Comparison of ENCODE assay signal across 19 mouse cellular contexts in the genomic region with DNA sequence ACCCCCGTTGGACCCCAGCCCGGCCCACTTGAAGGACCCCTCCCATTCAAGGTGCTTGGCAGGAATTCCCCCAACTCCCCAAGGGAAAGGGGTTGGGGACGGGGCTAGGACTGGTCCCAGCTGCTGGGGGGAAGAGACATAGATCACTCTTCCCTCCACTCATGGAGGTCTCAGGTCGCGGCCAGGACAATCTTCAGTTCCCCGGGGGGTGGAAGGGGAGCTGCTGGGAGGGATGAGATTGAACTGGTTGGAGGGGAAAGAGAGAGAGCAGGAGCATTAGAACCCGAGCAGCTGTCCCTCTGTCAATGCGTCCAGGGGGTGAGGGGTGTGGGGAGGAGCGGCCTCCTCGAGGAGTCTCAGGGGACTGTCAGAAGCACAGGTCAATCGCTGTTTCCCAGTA. TPM values are rescaled to one million over a fixed set of nuclear protein-coding genes. Genes with fewer than 3 reads are reported as not detected.
DNase-seq lines count a peak whose midpoint lies in the region; ATAC-seq and TF ChIP-seq lines count a peak whose summit lies in the region.
"Had no signal": no experiment of that assay in that cellular context is flagged by ENCODE, and none has a peak within 500 bp of the region (broad histone marks: within the 10 kb centered on the region; RNA-seq: fewer than 3 reads in every experiment).

No protein-coding gene starts in this region.

- peaks cover 20% of the 10 kb centered on the region for H3K4me1 ChIP-seq in kidney, embryonic 15.5 days
- 0 out of 2 replicates have a peak, but pooled peaks cover 3% of the 10 kb centered on the region for H3K4me1 ChIP-seq in kidney, embryonic 14.5 days (ENCODE audit: control insufficient read depth, insufficient read depth, low read length)
- H3K4me1 ChIP-seq in midbrain, embryonic 13.5 days (replicated peaks) = peaks cover 11% of the 10 kb centered on the region
- peaks cover 11% of the 10 kb centered on the region for H3K4me1 ChIP-seq in midbrain, embryonic 15.5 days
- H3K4me1 ChIP-seq in embryonic facial prominence, embryonic 13.5 days = peaks cover 9% of the 10 kb centered on the region
- peaks cover 5% of the 10 kb centered on the region; the same call in 1 of the 2 replicates for H3K4me1 ChIP-seq in forebrain, postnatal 0 days (ENCODE audit: insufficient read depth)

- no peaks in the 10 kb centered on the region for H3K27me3 ChIP-seq in kidney, embryonic 15.5 days
- no peaks in the 10 kb centered on the region for H3K27me3 ChIP-seq in kidney, embryonic 14.5 days (ENCODE audit: control insufficient read depth, insufficient read depth, low read length)
- H3K27me3 ChIP-seq in midbrain, embryonic 13.5 days = no peaks in the 10 kb centered on the region
- H3K27me3 ChIP-seq in midbrain, embryonic 15.5 days (replicated peaks) = no peaks in the 10 kb centered on the region
- H3K27me3 ChIP-seq in embryonic facial prominence, embryonic 13.5 days = no peaks in the 10 kb centered on the region
- H3K27me3 ChIP-seq in forebrain, postnatal 0 days (ENCODE audit: insufficient read depth, low read length) = no peaks in the 10 kb centered on the region
- H3K27me3 ChIP-seq: CH12.LX; hindbrain, embryonic 12.5 days; lung, embryonic 15.5 days had no signal

- no peak overlapping the region for H3K27ac ChIP-seq in kidney, embryonic 15.5 days
- no peak overlapping the region for H3K27ac ChIP-seq in kidney, embryonic 14.5 days (ENCODE audit: low read depth, low read length)
- H3K27ac ChIP-seq in midbrain, embryonic 13.5 days = peak overlapping the region; percentile 39
- H3K27ac ChIP-seq in midbrain, embryonic 15.5 days = no peak overlapping the region
- no peak overlapping the region for H3K27ac ChIP-seq in embryonic facial prominence, embryonic 13.5 days
- H3K27ac ChIP-seq in forebrain, postnatal 0 days (ENCODE audit: low read depth, low read length) = no peak overlapping the region
- H3K27ac ChIP-seq: gastrocnemius, adult 2 months; heart, embryonic 10.5 days; hindbrain, embryonic 12.5 days; left cerebral cortex, adult 2 months; liver, embryonic 14.5 days; lung, embryonic 15.5 days; macrophage had no signal

- no peak for TF ChIP-seq CTCF in forebrain, postnatal 0 days (IDR thresholded peaks at IDR 0.05; ENCODE audit: low read depth)

- 43% methylated on average over 11 of the region's 11 CpGs for WGBS in kidney, embryonic 15.5 days
- WGBS in kidney, embryonic 14.5 days = 46% methylated on average over 10 of the region's 11 CpGs
- 59% methylated on average over 11 of the region's 11 CpGs for WGBS in midbrain, embryonic 13.5 days
- WGBS in midbrain, embryonic 15.5 days = 54% methylated on average over 11 of the region's 11 CpGs
- WGBS in embryonic facial prominence, embryonic 13.5 days = 57% methylated on average over 11 of the region's 11 CpGs
- WGBS in forebrain, postnatal 0 days = 64% methylated on average over 11 of the region's 11 CpGs

- no peaks in the 10 kb centered on the region for H3K9me3 ChIP-seq in kidney, embryonic 15.5 days (replicated peaks)
- H3K9me3 ChIP-seq in kidney, embryonic 14.5 days (ENCODE audit: control insufficient read depth, low read length) = no peaks in the 10 kb centered on the region
- no peaks in the 10 kb centered on the region for H3K9me3 ChIP-seq in midbrain, embryonic 13.5 days
- H3K9me3 ChIP-seq in midbrain, embryonic 15.5 days = no peaks in the 10 kb centered on the region
- no peaks in the 10 kb centered on the region for H3K9me3 ChIP-seq in embryonic facial prominence, embryonic 13.5 days
- no peaks in the 10 kb centered on the region for H3K9me3 ChIP-seq in forebrain, postnatal 0 days (ENCODE audit: low read length)
- H3K9me3 ChIP-seq: heart, embryonic 10.5 days; hindbrain, embryonic 12.5 days; lung, embryonic 15.5 days had no signal

- ATAC-seq in kidney, embryonic 15.5 days (replicated peaks; ENCODE audit: low FRiP score) = 0 out of 2 replicates have a peak, but pooled peaks have one; percentile 2
- ATAC-seq in kidney, embryonic 14.5 days (ENCODE audit: low FRiP score, low TSS enrichment) = no peak
- ATAC-seq in midbrain, embryonic 13.5 days = no peak
- no peak for ATAC-seq in midbrain, embryonic 15.5 days (replicated peaks)
- ATAC-seq in embryonic facial prominence, embryonic 13.5 days (ENCODE audit: insufficient number of reproducible peaks, insufficient read depth, low FRiP score, low TSS enrichment, low read depth) = no peak
- ATAC-seq in forebrain, postnatal 0 days = no peak
- ATAC-seq: inflammation-experienced regulatory T-cells, adult 6 months; midbrain, embryonic 16.5 days had no signal

- no peak overlapping the region for H3K4me2 ChIP-seq in kidney, embryonic 15.5 days
- H3K4me2 ChIP-seq in kidney, embryonic 14.5 days (replicated peaks; ENCODE audit: low read depth, low read length) = no peak overlapping the region
- no peak overlapping the region for H3K4me2 ChIP-seq in midbrain, embryonic 13.5 days (replicated peaks)
- no peak overlapping the region for H3K4me2 ChIP-seq in midbrain, embryonic 15.5 days
- H3K4me2 ChIP-seq in embryonic facial prominence, embryonic 13.5 days = no peak overlapping the region
- no peak overlapping the region for H3K4me2 ChIP-seq in forebrain, postnatal 0 days (ENCODE audit: low read depth)
- H3K4me2 ChIP-seq: hindbrain, embryonic 12.5 days; lung, embryonic 15.5 days had no signal

- no peak for DNase-seq in thymus, postnatal 0 days (ENCODE audit: low spot score)
- DNase-seq in forebrain, postnatal 0 days = no peak
- DNase-seq: cerebellum, adult 8-10 months; gastrocnemius, adult 2 months; thymus, postnatal 25 days had no signal

- no peak overlapping the region for H3K9ac ChIP-seq in kidney, embryonic 15.5 days
- no peak overlapping the region for H3K9ac ChIP-seq in kidney, embryonic 14.5 days (ENCODE audit: low read depth, low read length)
- H3K9ac ChIP-seq in midbrain, embryonic 13.5 days (replicated peaks) = no peak overlapping the region
- no peak overlapping the region for H3K9ac ChIP-seq in midbrain, embryonic 15.5 days
- peak overlapping the region; percentile 21; the same call in 1 of the 2 replicates for H3K9ac ChIP-seq in embryonic facial prominence, embryonic 13.5 days
- no peak overlapping the region for H3K9ac ChIP-seq in forebrain, postnatal 0 days
- H3K9ac ChIP-seq: hindbrain, embryonic 12.5 days; liver, embryonic 14.5 days; lung, embryonic 15.5 days had no signal

- peaks cover 79% of the 10 kb centered on the region for H3K36me3 ChIP-seq in kidney, embryonic 15.5 days
- peaks cover 83% of the 10 kb centered on the region for H3K36me3 ChIP-seq in kidney, embryonic 14.5 days (ENCODE audit: control insufficient read depth, insufficient read depth, low read length)
- H3K36me3 ChIP-seq in midbrain, embryonic 13.5 days = peaks cover 78% of the 10 kb centered on the region
- peaks cover 74% of the 10 kb centered on the region for H3K36me3 ChIP-seq in midbrain, embryonic 15.5 days (replicated peaks)
- H3K36me3 ChIP-seq in embryonic facial prominence, embryonic 13.5 days = peaks cover 81% of the 10 kb centered on the region
- peaks cover 82% of the 10 kb centered on the region for H3K36me3 ChIP-seq in forebrain, postnatal 0 days (ENCODE audit: insufficient read depth)

- no peak overlapping the region for H3K4me3 ChIP-seq in kidney, embryonic 15.5 days (replicated peaks)
- H3K4me3 ChIP-seq in kidney, embryonic 14.5 days (ENCODE audit: low read length) = no peak overlapping the region
- no peak overlapping the region for H3K4me3 ChIP-seq in midbrain, embryonic 13.5 days (replicated peaks)
- H3K4me3 ChIP-seq in midbrain, embryonic 15.5 days = no peak overlapping the region
- H3K4me3 ChIP-seq in embryonic facial prominence, embryonic 13.5 days = no peak overlapping the region
- H3K4me3 ChIP-seq in forebrain, postnatal 0 days (ENCODE audit: low read depth, low read length) = no peak overlapping the region
- H3K4me3 ChIP-seq: gastrocnemius, adult 2 months; heart, embryonic 10.5 days; hindbrain, embryonic 12.5 days; left cerebral cortex, adult 2 months; lung, embryonic 15.5 days had no signal

RNA-seq across cellular contexts. Expression of gene Tufm, which starts 4.8 kb away (rescaled TPM):
- polyA plus RNA-seq in kidney, embryonic 15.5 days (2015; fragmentation: Nextera tagmentation; extraction: Ambion mirVana) = 154 and 156 TPM in 2 replicates
- 145 and 159 TPM in 2 replicates for polyA plus RNA-seq in kidney, embryonic 14.5 days (2014; fragmentation: Nextera tagmentation; extraction: Ambion mirVana)
- 117 and 124 TPM in 2 replicates for polyA plus RNA-seq in midbrain, embryonic 13.5 days (2015; fragmentation: Nextera tagmentation; extraction: Ambion mirVana)
- polyA plus RNA-seq in midbrain, embryonic 15.5 days (2015; fragmentation: Nextera tagmentation; extraction: Ambion mirVana) = 133 and 137 TPM in 2 replicates
- 129 and 131 TPM in 2 replicates for polyA plus RNA-seq in embryonic facial prominence, embryonic 13.5 days (2015; fragmentation: Nextera tagmentation; extraction: Ambion mirVana)
- 95.4 and 104 TPM in 2 replicates for polyA plus RNA-seq in thymus, postnatal 0 days (2015; fragmentation: Nextera tagmentation; extraction: Ambion mirVana)
- total RNA-seq in forebrain, postnatal 0 days (2014; rRNA removed) = 75.9 and 76.5 TPM in 2 replicates
- polyA plus RNA-seq in forebrain, postnatal 0 days (2015; fragmentation: Nextera tagmentation; extraction: Ambion mirVana) = 97.6 and 102 TPM in 2 replicates

RNA-seq across cellular contexts. Expression of gene Atxn2l, which starts 11.3 kb away (rescaled TPM):
- 49.3 and 51.7 TPM in 2 replicates for polyA plus RNA-seq in kidney, embryonic 15.5 days (2015; fragmentation: Nextera tagmentation; extraction: Ambion mirVana)
- polyA plus RNA-seq in kidney, embryonic 14.5 days (2014; fragmentation: Nextera tagmentation; extraction: Ambion mirVana) = 39.9 and 59.7 TPM in 2 replicates
- 65.1 and 76.5 TPM in 2 replicates for polyA plus RNA-seq in midbrain, embryonic 13.5 days (2015; fragmentation: Nextera tagmentation; extraction: Ambion mirVana)
- 75.9 and 83.6 TPM in 2 replicates for polyA plus RNA-seq in midbrain, embryonic 15.5 days (2015; fragmentation: Nextera tagmentation; extraction: Ambion mirVana)
- 54.0 and 56.8 TPM in 2 replicates for polyA plus RNA-seq in embryonic facial prominence, embryonic 13.5 days (2015; fragmentation: Nextera tagmentation; extraction: Ambion mirVana)
- 37.9 and 38.5 TPM in 2 replicates for polyA plus RNA-seq in thymus, postnatal 0 days (2015; fragmentation: Nextera tagmentation; extraction: Ambion mirVana)
- 60.5 and 89.0 TPM in 2 replicates for total RNA-seq in forebrain, postnatal 0 days (2014; rRNA removed)
- 39.5 and 56.8 TPM in 2 replicates for polyA plus RNA-seq in forebrain, postnatal 0 days (2015; fragmentation: Nextera tagmentation; extraction: Ambion mirVana)

RNA-seq across cellular contexts. Expression of gene Sh2b1, which starts 16.7 kb away (rescaled TPM):
- 52.7 and 56.0 TPM in 2 replicates for polyA plus RNA-seq in kidney, embryonic 15.5 days (2015; fragmentation: Nextera tagmentation; extraction: Ambion mirVana)
- 36.9 and 47.1 TPM in 2 replicates for polyA plus RNA-seq in kidney, embryonic 14.5 days (2014; fragmentation: Nextera tagmentation; extraction: Ambion mirVana)
- polyA plus RNA-seq in midbrain, embryonic 13.5 days (2015; fragmentation: Nextera tagmentation; extraction: Ambion mirVana) = 63.7 and 69.5 TPM in 2 replicates
- 84.3 and 87.0 TPM in 2 replicates for polyA plus RNA-seq in midbrain, embryonic 15.5 days (2015; fragmentation: Nextera tagmentation; extraction: Ambion mirVana)
- 53.4 and 57.8 TPM in 2 replicates for polyA plus RNA-seq in embryonic facial prominence, embryonic 13.5 days (2015; fragmentation: Nextera tagmentation; extraction: Ambion mirVana)
- 37.8 and 38.6 TPM in 2 replicates for polyA plus RNA-seq in thymus, postnatal 0 days (2015; fragmentation: Nextera tagmentation; extraction: Ambion mirVana)
- 31.0 and 35.4 TPM in 2 replicates for total RNA-seq in forebrain, postnatal 0 days (2014; rRNA removed)
- polyA plus RNA-seq in forebrain, postnatal 0 days (2015; fragmentation: Nextera tagmentation; extraction: Ambion mirVana) = 66.0 and 70.4 TPM in 2 replicates

RNA-seq across cellular contexts. Expression of gene Atp2a1, which starts 29.1 kb away (rescaled TPM):
- polyA plus RNA-seq in kidney, embryonic 15.5 days (2015; fragmentation: Nextera tagmentation; extraction: Ambion mirVana) = 13.4 and 25.1 TPM in 2 replicates
- 1.3 and 1.6 TPM in 2 replicates for polyA plus RNA-seq in kidney, embryonic 14.5 days (2014; fragmentation: Nextera tagmentation; extraction: Ambion mirVana)
- 0.32 and 0.49 TPM in 2 replicates for polyA plus RNA-seq in midbrain, embryonic 13.5 days (2015; fragmentation: Nextera tagmentation; extraction: Ambion mirVana)
- 0.34 and 0.58 TPM in 2 replicates for polyA plus RNA-seq in midbrain, embryonic 15.5 days (2015; fragmentation: Nextera tagmentation; extraction: Ambion mirVana)
- 7.9 and 11.5 TPM in 2 replicates for polyA plus RNA-seq in embryonic facial prominence, embryonic 13.5 days (2015; fragmentation: Nextera tagmentation; extraction: Ambion mirVana)
- 3.1 and 4.2 TPM in 2 replicates for polyA plus RNA-seq in thymus, postnatal 0 days (2015; fragmentation: Nextera tagmentation; extraction: Ambion mirVana)
- total RNA-seq in forebrain, postnatal 0 days (2014; rRNA removed) = 0.24 and 0.54 TPM in 2 replicates
- 0.10 and 0.45 TPM in 2 replicates for polyA plus RNA-seq in forebrain, postnatal 0 days (2015; fragmentation: Nextera tagmentation; extraction: Ambion mirVana)
- polyA plus RNA-seq: macrophage had no signal
